Mouse (Mus musculus) megakaryocyte, embryonic 14.5 days (primary cell): ENCODE measurements at regions not wholly inside any gene's neighbourhood (a gene's known extent, or its start where the extent isn't known, plus 50 kb on each side); places are given as distances from the start of the nearest gene placed in this dataset.

Experiments used
- FLI1 ChIP-seq: IDR thresholded peaks from 2 replicates; pipeline ENCODE4 v1.6.1; 2012; ENCODE audit warnings: low read length, inconsistent platforms, mixed read lengths
- GATA1 ChIP-seq: IDR thresholded peaks from 3 replicates; pipeline ENCODE4 v1.6.1; 2012; ENCODE audit warnings: mixed read lengths, low read length, inconsistent platforms, borderline replicate concordance

DNA sequence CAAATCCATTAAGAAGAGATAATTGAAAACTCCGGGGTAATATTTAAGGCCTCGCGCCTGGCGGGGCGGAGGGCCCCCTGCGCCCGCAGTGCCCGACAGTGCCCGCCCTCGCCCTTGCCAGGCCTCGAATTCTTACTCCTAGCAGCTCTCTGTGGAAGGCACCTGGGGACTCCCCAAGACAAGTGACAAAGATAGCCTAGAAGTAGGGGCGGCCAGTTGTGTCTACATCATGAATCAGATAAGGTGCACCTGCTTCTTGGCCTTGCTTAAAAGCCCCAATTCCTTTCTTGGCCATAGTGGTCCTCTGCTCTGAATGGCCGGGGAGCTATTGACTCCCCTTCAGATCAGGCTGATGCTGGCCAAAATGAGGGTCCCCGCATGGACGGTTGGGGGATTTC is 67.9 kb downstream of the Hoxc4 start:
- no peak for TF ChIP-seq GATA1
- no peak for TF ChIP-seq FLI1
